Comparison of ENCODE assay signal across 10 mouse cellular contexts in genomic region chr10:75465781-75466550, GRCm38 (mm10). TPM values are rescaled to one million over a fixed set of nuclear protein-coding genes. Genes with fewer than 3 reads are reported as not detected.
DNase-seq lines count a peak whose midpoint lies in the region; ATAC-seq lines count a peak whose summit lies in the region.
"Had no signal": no experiment of that assay in that cellular context is flagged by ENCODE, and none has a peak within 500 bp of the region (broad histone marks: within the 10 kb centered on the region; RNA-seq: fewer than 3 reads in every experiment).

No protein-coding gene starts in this region.

- H3K9me3 ChIP-seq in heart, embryonic 10.5 days: no peaks in the 10 kb centered on the region
- H3K9me3 ChIP-seq in heart, embryonic 14.5 days (ENCODE audit: control insufficient read depth, low read length): no peaks in the 10 kb centered on the region
- no peaks in the 10 kb centered on the region for H3K9me3 ChIP-seq in lung, embryonic 16.5 days (ENCODE audit: control insufficient read depth, low read length)

- no peak for ATAC-seq in heart, embryonic 14.5 days (ENCODE audit: insufficient number of reproducible peaks, insufficient read depth, low FRiP score, low read depth)
- ATAC-seq in lung, embryonic 16.5 days (ENCODE audit: low read depth): peak; percentile 96
- ATAC-seq: hindbrain, embryonic 16.5 days had no signal

- H3K36me3 ChIP-seq in heart, embryonic 10.5 days: no peaks in the 10 kb centered on the region
- no peaks in the 10 kb centered on the region for H3K36me3 ChIP-seq in heart, embryonic 14.5 days (ENCODE audit: control insufficient read depth, insufficient read depth, low read length)
- H3K36me3 ChIP-seq in lung, embryonic 16.5 days (ENCODE audit: control insufficient read depth, insufficient read depth, low read length): no peaks in the 10 kb centered on the region

- 46% methylated on average over 6 of the region's 6 CpGs for WGBS in heart, embryonic 10.5 days
- WGBS in heart, embryonic 14.5 days: 27% methylated on average over 6 of the region's 6 CpGs
- WGBS in lung, embryonic 16.5 days: 18% methylated on average over 6 of the region's 6 CpGs

- no peak overlapping the region for H3K4me3 ChIP-seq in heart, embryonic 10.5 days
- no peak overlapping the region for H3K4me3 ChIP-seq in heart, embryonic 14.5 days (ENCODE audit: control insufficient read depth in 1 of 2, insufficient read depth in 1 of 2, low read depth in 1 of 2, low read length in 2 of 2)
- no peak overlapping the region for H3K4me3 ChIP-seq in lung, embryonic 16.5 days (ENCODE audit: low read length)

- no peak overlapping the region for H3K27ac ChIP-seq in heart, embryonic 10.5 days
- H3K27ac ChIP-seq in heart, embryonic 14.5 days (replicated peaks in 1 of 2; ENCODE audit: control insufficient read depth in 1 of 2, insufficient read depth in 1 of 2, low read depth in 2 of 2, low read length in 2 of 2): peak overlapping the region; percentile 61 to 72
- H3K27ac ChIP-seq in lung, embryonic 16.5 days (ENCODE audit: low read length): peak overlapping the region; percentile 81

- no peak overlapping the region; the same call in 1 of the 2 replicates for H3K9ac ChIP-seq in heart, embryonic 14.5 days (ENCODE audit: low read length)
- no peak overlapping the region for H3K9ac ChIP-seq in lung, embryonic 16.5 days (ENCODE audit: low read length)

- peak; percentile 95 for DNase-seq in heart, adult 11 months
- no peak for DNase-seq in heart, embryonic 10.5 days (ENCODE audit: low spot score)
- peak; percentile 95 for DNase-seq in adipocyte (ENCODE audit: low spot score)
- no peak for DNase-seq in left cerebral cortex, adult 8-10 months (ENCODE audit: low spot score in 2 of 2)
- DNase-seq in kidney, postnatal 14 days: no peak
- no peak for DNase-seq in ovary, postnatal 36 days (ENCODE audit: low spot score)

- H3K4me1 ChIP-seq in heart, embryonic 10.5 days: peaks cover 10% of the 10 kb centered on the region
- peaks cover 8% of the 10 kb centered on the region in 2 experiments for H3K4me1 ChIP-seq in heart, embryonic 14.5 days (ENCODE audit: control insufficient read depth in 2 of 2, insufficient read depth in 2 of 2, low read length in 2 of 2)
- peaks cover 21% of the 10 kb centered on the region for H3K4me1 ChIP-seq in lung, embryonic 16.5 days (replicated peaks; ENCODE audit: control insufficient read depth, insufficient read depth, low read length)

- no peaks in the 10 kb centered on the region for H3K27me3 ChIP-seq in heart, embryonic 10.5 days (ENCODE audit: insufficient read depth, poor library complexity, severe bottlenecking)
- H3K27me3 ChIP-seq in heart, embryonic 14.5 days (ENCODE audit: control insufficient read depth, insufficient read depth, low read length): no peaks in the 10 kb centered on the region
- no peaks in the 10 kb centered on the region for H3K27me3 ChIP-seq in lung, embryonic 16.5 days (ENCODE audit: control insufficient read depth, insufficient read depth, low read depth, low read length)

- H3K4me2 ChIP-seq in heart, embryonic 14.5 days (ENCODE audit: low read length): no peak overlapping the region
- no peak overlapping the region for H3K4me2 ChIP-seq in lung, embryonic 16.5 days (ENCODE audit: low read depth, low read length)
- H3K4me2 ChIP-seq: midbrain, embryonic 11.5 days had no signal

RNA-seq across cellular contexts. Expression of gene Snrpd3, which starts 51.4 kb away (rescaled TPM):
- 139 and 148 TPM in 2 replicates for polyA plus RNA-seq in heart, embryonic 10.5 days (2016; fragmentation: Nextera tagmentation; extraction: Ambion mirVana)
- polyA plus RNA-seq in heart, embryonic 14.5 days (2014; fragmentation: Nextera tagmentation; extraction: Ambion mirVana): 90.6 and 92.9 TPM in 2 replicates
- polyA plus RNA-seq in lung, embryonic 16.5 days (2015; fragmentation: Nextera tagmentation; extraction: Ambion mirVana): 135 and 150 TPM in 2 replicates
- total RNA-seq in left cerebral cortex, adult 8-10 months (2022): 10 to 100 TPM; 68.9 to 83.0 (median 81.2) TPM

RNA-seq across cellular contexts. Expression of gene Gucd1, which starts 51.8 kb away (rescaled TPM):
- polyA plus RNA-seq in heart, embryonic 10.5 days (2016; fragmentation: Nextera tagmentation; extraction: Ambion mirVana): 24.0 and 28.8 TPM in 2 replicates
- polyA plus RNA-seq in heart, embryonic 14.5 days (2014; fragmentation: Nextera tagmentation; extraction: Ambion mirVana): 32.8 and 39.7 TPM in 2 replicates
- polyA plus RNA-seq in lung, embryonic 16.5 days (2015; fragmentation: Nextera tagmentation; extraction: Ambion mirVana): 24.9 and 27.3 TPM in 2 replicates
- total RNA-seq in left cerebral cortex, adult 8-10 months (2022): 10 to 100 TPM; 14.2 to 19.2 (median 15.2) TPM

Comparison
In these comparisons a context has a peak if more than half of its experiments do, and no peak if none do; other contexts are left out.
1. DNase-seq: peak in heart, adult 11 months (single experiment) and adipocyte (single experiment); none in heart, embryonic 10.5 days (single experiment), left cerebral cortex, adult 8-10 months (0 of 2), kidney, postnatal 14 days (single experiment) and ovary, postnatal 36 days (single experiment).